Mouse (Mus musculus): Measurements from ENCODE around the gene Txk. TPM values are rescaled to one million over a fixed set of nuclear protein-coding genes. Genes with fewer than 3 reads are reported as not detected.

The Txk gene
- polyA plus RNA-seq, 1 experiment from 2014 or later, result 0.39 TPM

GRCm38 (mm10) chr5:72661051-72661781 lies 91.4 kb downstream of the Txk start:
- no peaks in the 10 kb centered on the region for H3K27me3 ChIP-seq (replicated peaks; ENCODE audit: control insufficient read depth, insufficient read depth, low read length)
- H3K4me3 ChIP-seq (ENCODE audit: low read depth, low read length), result no peak overlapping the region
- no peak for ATAC-seq
- no peaks in the 10 kb centered on the region; the same call in 1 of the 2 replicates for H3K4me1 ChIP-seq (replicated peaks; ENCODE audit: control insufficient read depth, insufficient read depth, low read length)
- no peak overlapping the region for H3K9ac ChIP-seq (ENCODE audit: low read depth, low read length)
- no peak overlapping the region for H3K27ac ChIP-seq (ENCODE audit: low read depth, low read length)
- H3K4me2 ChIP-seq (replicated peaks; ENCODE audit: low read depth), result no peak overlapping the region
- H3K9me3 ChIP-seq (ENCODE audit: control insufficient read depth), result no peaks in the 10 kb centered on the region
- no peak for TF ChIP-seq CTCF (IDR thresholded peaks at IDR 0.05; ENCODE audit: low read depth)
- WGBS, result 59% methylated on average over 6 of the region's 6 CpGs
- peaks cover 6% of the 10 kb centered on the region; the same call in 1 of the 2 replicates for H3K36me3 ChIP-seq (ENCODE audit: control insufficient read depth, insufficient read depth)

GRCm38 (mm10) chr5:72658375-72658774 lies 94.2 kb downstream of the Txk start:
- Histone ChIP-seq H3K4me3 (ENCODE audit: low read depth, low read length) (no peak overlapping the region), H3K9me3 (ENCODE audit: control insufficient read depth) (no peaks in the 10 kb centered on the region), H3K9ac (ENCODE audit: low read depth, low read length) (no peak overlapping the region), H3K27me3 (replicated peaks; ENCODE audit: control insufficient read depth, insufficient read depth, low read length) (no peaks in the 10 kb centered on the region), H3K4me2 (replicated peaks; ENCODE audit: low read depth) (no peak overlapping the region), H3K36me3 (ENCODE audit: control insufficient read depth, insufficient read depth) (peaks cover 5% of the 10 kb centered on the region; the same call in 1 of the 2 replicates), H3K27ac (ENCODE audit: low read depth, low read length) (no peak overlapping the region), H3K4me1 (replicated peaks; ENCODE audit: control insufficient read depth, insufficient read depth, low read length) (peaks cover 5% of the 10 kb centered on the region; the same call in 1 of the 2 replicates)
- ATAC-seq, result no peak
- no peak for TF ChIP-seq CTCF (IDR thresholded peaks at IDR 0.05; ENCODE audit: low read depth)
- 76% methylated on average over 13 of the region's 13 CpGs for WGBS

- peaks cover 5% of the 10 kb centered on the region; the same call in 1 of the 2 replicates for H3K4me1 ChIP-seq (replicated peaks; ENCODE audit: control insufficient read depth, insufficient read depth, low read length)
- peaks cover 5% of the 10 kb centered on the region; the same call in 1 of the 2 replicates for H3K36me3 ChIP-seq (ENCODE audit: control insufficient read depth, insufficient read depth)
- H3K9ac ChIP-seq (ENCODE audit: low read depth, low read length), result no peak overlapping the region
- no peaks in the 10 kb centered on the region for H3K9me3 ChIP-seq (ENCODE audit: control insufficient read depth)
- H3K4me3 ChIP-seq (ENCODE audit: low read depth, low read length), result peak overlapping the region; percentile 17; the same call in 1 of the 2 replicates
- peak overlapping the region; percentile 51 for H3K4me2 ChIP-seq (replicated peaks; ENCODE audit: low read depth)
- TF ChIP-seq CTCF (IDR thresholded peaks at IDR 0.05; ENCODE audit: low read depth), result no peak
- peak overlapping the region; percentile 80 for H3K27ac ChIP-seq (ENCODE audit: low read depth, low read length)
- no peaks in the 10 kb centered on the region for H3K27me3 ChIP-seq (replicated peaks; ENCODE audit: control insufficient read depth, insufficient read depth, low read length)
- ATAC-seq, result peak; percentile 89
- WGBS, result 21% methylated on average over 7 of the region's 7 CpGs
These were observed 96.2 kb downstream of the Txk start for GRCm38 (mm10) chr5:72656270-72656791.

- no peak overlapping the region for H3K4me2 ChIP-seq (replicated peaks; ENCODE audit: low read depth)
- no peaks in the 10 kb centered on the region; the same call in 1 of the 2 replicates for H3K36me3 ChIP-seq (ENCODE audit: control insufficient read depth, insufficient read depth)
- H3K4me1 ChIP-seq (replicated peaks; ENCODE audit: control insufficient read depth, insufficient read depth, low read length), result 0 out of 2 replicates have a peak, but pooled peaks cover 5% of the 10 kb centered on the region
- H3K9me3 ChIP-seq (ENCODE audit: control insufficient read depth), result no peaks in the 10 kb centered on the region
- H3K27me3 ChIP-seq (replicated peaks; ENCODE audit: control insufficient read depth, insufficient read depth, low read length), result no peaks in the 10 kb centered on the region
- 54% methylated on average over 10 of the region's 10 CpGs for WGBS
- TF ChIP-seq CTCF (IDR thresholded peaks at IDR 0.05; ENCODE audit: low read depth), result no peak
- H3K4me3 ChIP-seq (ENCODE audit: low read depth, low read length), result no peak overlapping the region
- no peak for ATAC-seq
- H3K27ac ChIP-seq (ENCODE audit: low read depth, low read length), result no peak overlapping the region
- H3K9ac ChIP-seq (ENCODE audit: low read depth, low read length), result no peak overlapping the region
These were observed 99.4 kb downstream of the Txk start for GRCm38 (mm10) chr5:72653068-72653674.

- 46% methylated on average over 9 of the region's 9 CpGs for WGBS
- H3K4me3 ChIP-seq (ENCODE audit: low read depth, low read length), result peak overlapping the region; percentile 60
- ATAC-seq, result peak; percentile 17
These were observed 103.4 kb downstream of the Txk start for GRCm38 (mm10) chr5:72648987-72649735.

More at GRCm38 (mm10) chr5:72648987-72649735, 103.4 kb downstream of the Txk start:
- no peaks in the 10 kb centered on the region; the same call in 1 of the 2 replicates for H3K36me3 ChIP-seq (ENCODE audit: control insufficient read depth, insufficient read depth)
- H3K9ac ChIP-seq (ENCODE audit: low read depth, low read length), result no peak overlapping the region
- H3K4me2 ChIP-seq (replicated peaks; ENCODE audit: low read depth), result peak overlapping the region; percentile 79
- no peaks in the 10 kb centered on the region; the same call in 1 of the 2 replicates for H3K4me1 ChIP-seq (replicated peaks; ENCODE audit: control insufficient read depth, insufficient read depth, low read length)
- no peaks in the 10 kb centered on the region for H3K27me3 ChIP-seq (replicated peaks; ENCODE audit: control insufficient read depth, insufficient read depth, low read length)
- H3K9me3 ChIP-seq (ENCODE audit: control insufficient read depth), result no peaks in the 10 kb centered on the region
- no peak for TF ChIP-seq CTCF (IDR thresholded peaks at IDR 0.05; ENCODE audit: low read depth)
- H3K27ac ChIP-seq (ENCODE audit: low read depth, low read length), result peak overlapping the region; percentile 91

All from intestine, postnatal 0 days (tissue).